Mouse (Mus musculus): ENCODE results near the gene Actl6a.
"Not testable (repeated sequence)": the region's sequence is repeated elsewhere in the genome, so short reads cannot be mapped to it uniquely, and the experiment has no call there.

- TF ChIP-seq POLR2A (IDR thresholded peaks at IDR 0.05; ENCODE audit: borderline replicate concordance, low read depth, low read length); CTCF (IDR thresholded peaks at IDR 0.05; ENCODE audit: low read depth, low read length): not testable (repeated sequence)
These were observed 2.1 kb upstream of the Actl6a start for GRCm38 (mm10) chr3:32704021-32704420.
